ENCODE assay signal across 8 mouse cellular contexts in genomic region chr2:168742649-168743048, GRCm38 (mm10). TPM values are rescaled to one million over a fixed set of nuclear protein-coding genes. Genes with fewer than 3 reads are reported as not detected.
A peak's percentile ranks its signal among the peaks of the same experiment; 100 is the strongest.
DNase-seq lines count a peak whose midpoint lies in the region; ATAC-seq and TF ChIP-seq lines count a peak whose summit lies in the region.
"Had no signal": no experiment of that assay in that cellular context is flagged by ENCODE, and none has a peak within 500 bp of the region (broad histone marks: within the 10 kb centered on the region; RNA-seq: fewer than 3 reads in every experiment).

No protein-coding gene starts in this region.

- no peak for ATAC-seq in heart, embryonic 13.5 days (ENCODE audit: extremely low read depth, insufficient number of reproducible peaks, low FRiP score, low TSS enrichment)
- no peak for ATAC-seq in stomach, embryonic 15.5 days (ENCODE audit: insufficient read depth, low FRiP score, low read depth)

- H3K36me3 ChIP-seq in E14TG2a.4 (ENCODE audit: insufficient read depth, low read length), result peaks cover 16% of the 10 kb centered on the region
- no peaks in the 10 kb centered on the region for H3K36me3 ChIP-seq in heart, embryonic 13.5 days
- no peaks in the 10 kb centered on the region for H3K36me3 ChIP-seq in stomach, embryonic 15.5 days

- H3K27ac ChIP-seq in heart, embryonic 13.5 days (replicated peaks), result no peak overlapping the region
- H3K27ac ChIP-seq in stomach, embryonic 15.5 days, result peak overlapping the region; percentile 80; the same call in 1 of the 2 replicates

- DNase-seq in CD4-positive helper T cell, adult 2 months (ENCODE audit: low read depth, low spot score), result peak; percentile 69
- peak; percentile 66 to 83 for DNase-seq in cerebellum, postnatal 25 days
- peak; percentile 43 to 80 for DNase-seq in kidney, postnatal 36 days
- peak; percentile 74 for DNase-seq in mesoderm, embryonic 11.5 days (ENCODE audit: low read depth, low spot score)

- peak overlapping the region; percentile 89; the same call in 1 of the 2 replicates for H3K4me3 ChIP-seq in E14TG2a.4 (replicated peaks; ENCODE audit: low read length)
- peak overlapping the region; percentile 91 for H3K4me3 ChIP-seq in heart, embryonic 13.5 days
- peak overlapping the region; percentile 75 for H3K4me3 ChIP-seq in stomach, embryonic 15.5 days (replicated peaks)

- 13% methylated on average over 7 of the region's 7 CpGs for WGBS in heart, embryonic 13.5 days
- WGBS in stomach, embryonic 15.5 days, result 20% methylated on average over 7 of the region's 7 CpGs

- TF ChIP-seq CTCF in E14TG2a.4 (conservative IDR thresholded peaks at IDR 0.05; ENCODE audit: low read length), result peak; percentile 92

- H3K4me1 ChIP-seq in E14TG2a.4 (replicated peaks; ENCODE audit: low read depth, low read length), result peaks cover 51% of the 10 kb centered on the region
- no peaks in the 10 kb centered on the region for H3K4me1 ChIP-seq in heart, embryonic 13.5 days
- no peaks in the 10 kb centered on the region for H3K4me1 ChIP-seq in stomach, embryonic 15.5 days

- peaks cover 4% of the 10 kb centered on the region; the same call in 1 of the 2 replicates for H3K27me3 ChIP-seq in E14TG2a.4 (ENCODE audit: insufficient read depth, low read length)
- no peaks in the 10 kb centered on the region for H3K27me3 ChIP-seq in heart, embryonic 13.5 days (replicated peaks)
- no peaks in the 10 kb centered on the region for H3K27me3 ChIP-seq in stomach, embryonic 15.5 days (replicated peaks)

- H3K9me3 ChIP-seq in E14TG2a.4 (ENCODE audit: low read length), result no peaks in the 10 kb centered on the region
- H3K9me3 ChIP-seq in heart, embryonic 13.5 days, result no peaks in the 10 kb centered on the region
- H3K9me3 ChIP-seq in stomach, embryonic 15.5 days, result no peaks in the 10 kb centered on the region

- H3K9ac ChIP-seq in heart, embryonic 13.5 days, result no peak overlapping the region
- no peak overlapping the region for H3K9ac ChIP-seq in stomach, embryonic 15.5 days

- peak overlapping the region; percentile 76 for H3K4me2 ChIP-seq in heart, embryonic 13.5 days
- H3K4me2 ChIP-seq in stomach, embryonic 15.5 days, result peak overlapping the region; percentile 88

RNA-seq across cellular contexts. Expression of gene Atp9a, which starts 0.4 kb away (rescaled TPM):
- 11.5 and 13.1 TPM in 2 replicates for polyA plus RNA-seq in heart, embryonic 13.5 days (2015; fragmentation: Nextera tagmentation; extraction: Ambion mirVana)
- 22.6 and 24.3 TPM in 2 replicates for polyA plus RNA-seq in stomach, embryonic 15.5 days (2015; fragmentation: Nextera tagmentation; extraction: Ambion mirVana)

RNA-seq across cellular contexts. Expression of gene Sall4, which starts 25.1 kb away (rescaled TPM):
- 1.1 and 1.5 TPM in 2 replicates for polyA plus RNA-seq in heart, embryonic 13.5 days (2015; fragmentation: Nextera tagmentation; extraction: Ambion mirVana)
- polyA plus RNA-seq in stomach, embryonic 15.5 days (2015; fragmentation: Nextera tagmentation; extraction: Ambion mirVana), result 0.90 and 1.1 TPM in 2 replicates
- polyA plus RNA-seq: gonadal fat pad, adult 2 months had no signal
